Mouse (Mus musculus) cerebellum, adult 2 months (tissue): ENCODE measurements around the gene Srsf3.

Experiments
- CTCF ChIP-seq: fragments of 200-500 bp; IDR thresholded peaks from 2 replicates; pipeline ENCODE4 v1.5.1; 2011; ENCODE audit warnings: low read depth, mild to moderate bottlenecking, control low read depth, low read length, moderate library complexity, borderline replicate concordance; ENCODE audit not compliant: insufficient read depth
- POLR2A ChIP-seq: fragments of 200-500 bp; IDR thresholded peaks from 2 replicates; pipeline ENCODE4 v1.6.1; 2011; ENCODE audit warnings: low read length, control low read depth, borderline replicate concordance; ENCODE audit not compliant: insufficient read depth

DNA sequence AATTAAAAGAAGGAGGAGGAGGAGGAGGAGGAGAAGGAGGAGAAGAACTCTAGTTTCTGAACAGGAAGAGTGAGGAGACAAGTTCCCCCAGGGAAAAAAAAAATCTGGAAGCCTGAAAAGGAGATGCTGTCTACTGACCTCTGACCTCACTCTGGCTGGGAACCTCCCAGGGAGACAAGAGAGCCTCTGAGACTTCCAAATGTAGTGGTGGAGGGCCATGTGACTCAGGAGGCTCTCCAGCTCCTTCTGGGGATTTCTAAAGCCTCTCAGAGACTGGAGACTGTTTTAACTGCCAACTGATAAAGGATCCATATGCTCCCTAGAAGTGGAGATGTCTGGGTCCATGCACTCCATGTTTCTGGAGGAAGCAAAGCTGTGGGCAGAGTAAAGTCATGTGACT, 18.2 kb upstream of the Srsf3 start:
- TF ChIP-seq CTCF, result no peak
- no peak for TF ChIP-seq POLR2A
